Mouse (Mus musculus): ENCODE measurements around the gene Zfp560. TPM values are rescaled to one million over a fixed set of nuclear protein-coding genes. Genes with fewer than 3 reads are reported as not detected.
"Not testable (repeated sequence)": the region's sequence is repeated elsewhere in the genome, so short reads cannot be mapped to it uniquely, and the experiment has no call there.

Zfp560 gene
- 1 to 10 TPM; 9.3 to 9.6 TPM for total RNA-seq (2021)
- long read RNA-seq, partial matches to known transcripts: 0 of 6 reads
- long read RNA-seq, other reads (novel, unspliced or antisense): 3 of 6 reads

DNA sequence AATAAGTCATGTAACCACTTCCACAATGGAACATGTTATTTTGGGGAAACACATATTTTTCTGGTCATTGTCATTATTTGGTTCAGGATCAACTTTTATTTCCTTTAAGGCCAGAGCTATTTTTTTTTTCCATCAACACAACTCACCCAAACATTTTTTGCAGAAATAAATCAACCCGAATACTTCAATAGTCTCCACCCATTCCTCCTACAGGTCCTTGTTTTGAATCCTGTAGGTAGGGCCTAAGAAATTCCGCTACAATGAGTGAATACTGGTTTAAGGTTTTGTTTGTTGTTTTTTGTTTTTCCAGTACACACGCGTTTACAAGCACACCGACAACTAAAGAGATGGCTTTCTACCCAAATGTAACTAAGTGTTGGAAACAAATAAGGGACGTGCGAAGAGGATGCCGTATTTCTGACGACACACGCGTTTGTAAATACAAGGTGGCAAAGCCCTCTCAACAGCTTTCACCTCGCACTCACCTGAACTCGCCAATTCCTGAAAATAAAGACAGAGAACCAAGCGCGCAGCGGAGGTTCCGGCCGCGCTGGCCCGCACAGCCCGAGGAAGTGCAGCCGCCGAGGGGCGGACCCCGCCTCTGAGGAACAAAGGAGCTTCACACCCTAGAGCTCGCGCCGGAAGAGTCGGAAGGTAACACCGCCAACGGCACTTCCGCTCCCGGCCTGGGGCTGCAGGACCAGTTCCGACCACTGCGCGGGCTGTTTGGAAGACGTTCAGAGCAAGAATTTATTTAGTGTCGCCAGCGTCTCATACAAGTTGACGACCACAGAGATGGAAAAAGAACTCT is at the start of gene Zfp560:
Gene Zfp560, minus strand, starts transcription at position 646 of the 811 bp plus-strand sequence.
- peak; percentile 82 to 91 for DNase-seq (ENCODE audit: low spot score in 2 of 2)

DNA sequence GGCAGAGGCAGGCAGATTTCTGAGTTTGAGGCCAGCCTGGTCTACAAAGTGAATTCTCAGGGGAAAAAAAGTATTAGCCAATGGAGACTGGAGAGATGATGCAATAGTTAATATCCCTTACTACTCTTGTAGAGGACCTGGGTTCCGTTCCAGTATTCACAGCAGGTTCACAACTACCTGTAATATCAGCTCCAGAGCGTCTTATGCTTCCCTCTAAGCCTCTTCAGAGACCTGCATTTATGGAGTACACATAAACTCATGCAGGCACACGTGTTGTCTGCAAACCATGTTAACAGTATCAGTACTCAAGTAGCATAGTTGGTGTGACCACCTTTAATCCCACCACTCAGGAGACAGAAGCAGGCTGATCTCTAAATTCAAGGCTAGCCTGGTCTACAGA is 45.0 kb upstream of the Zfp560 start:
- no peak for DNase-seq (ENCODE audit: low spot score in 2 of 2)

- DNase-seq (ENCODE audit: low spot score in 2 of 2): no peak
Measured at GRCm38 (mm10) chr9:20411460-20411859, 26.5 kb upstream of the Zfp560 start.

DNA sequence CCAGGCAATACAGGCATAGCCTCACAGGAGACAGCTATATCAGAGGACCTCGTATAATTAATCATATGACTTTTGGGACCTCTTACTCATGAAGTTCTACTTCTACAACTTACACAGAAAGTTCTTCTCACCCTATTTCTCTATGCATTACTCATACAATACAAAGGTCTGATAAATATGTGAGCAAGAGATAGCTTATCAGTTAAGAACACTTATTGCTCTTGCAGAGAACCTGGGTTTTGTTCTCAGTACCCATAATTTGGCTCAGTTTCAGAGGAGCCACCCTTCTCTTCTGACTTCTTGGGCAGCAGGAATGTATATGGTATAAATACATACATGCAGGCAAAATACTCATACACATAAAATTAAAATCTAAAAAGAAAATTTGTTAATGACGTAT is 24.3 kb upstream of the Zfp560 start:
- DNase-seq (ENCODE audit: low spot score in 2 of 2): no peak

- DNase-seq (ENCODE audit: low spot score in 2 of 2): peak in 1 of 2 experiments; percentile 0
Measured at GRCm38 (mm10) chr9:20385343-20385703, 346 bp upstream of the Zfp560 start.

DNA sequence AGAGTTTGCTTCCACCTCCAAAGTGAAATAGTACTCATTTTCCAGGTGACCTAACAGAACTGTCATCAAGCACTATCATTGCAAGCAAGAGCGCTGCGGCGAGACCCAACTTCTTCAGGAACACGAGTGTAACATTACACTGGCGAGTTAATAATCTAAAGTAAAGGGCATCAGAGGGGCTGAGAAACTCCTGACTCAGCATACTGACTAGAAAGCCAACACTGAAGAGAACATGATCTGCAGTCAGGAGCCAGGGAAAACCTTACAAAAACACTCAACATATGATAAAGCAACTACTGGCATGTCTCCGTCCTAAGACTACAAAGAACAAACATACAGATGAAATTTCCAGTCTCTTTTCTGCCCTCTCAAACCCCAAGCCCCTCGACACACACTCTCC is 1.3 kb downstream of the Zfp560 start:
- no peak for DNase-seq (ENCODE audit: low spot score in 2 of 2)

DNA sequence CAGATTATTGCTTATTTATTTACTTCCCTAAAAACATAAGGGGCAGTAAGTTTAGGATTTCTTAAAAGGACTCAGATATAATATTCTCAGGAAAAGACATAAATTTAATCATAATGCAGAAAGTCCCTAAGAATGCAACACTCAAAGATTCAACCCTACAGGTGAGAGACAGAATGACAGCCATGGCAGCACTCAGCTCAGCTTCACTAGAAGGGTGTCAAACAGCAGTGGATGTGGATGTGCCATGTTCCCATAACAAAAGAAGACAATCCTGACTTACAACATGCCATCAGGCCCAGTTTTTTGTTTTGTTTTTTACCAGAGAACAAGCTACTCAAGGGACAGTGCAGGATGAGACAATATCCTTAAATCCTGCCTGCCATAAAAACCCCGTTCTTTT is 10.3 kb downstream of the Zfp560 start:
- no peak for DNase-seq (ENCODE audit: low spot score in 2 of 2)

DNA sequence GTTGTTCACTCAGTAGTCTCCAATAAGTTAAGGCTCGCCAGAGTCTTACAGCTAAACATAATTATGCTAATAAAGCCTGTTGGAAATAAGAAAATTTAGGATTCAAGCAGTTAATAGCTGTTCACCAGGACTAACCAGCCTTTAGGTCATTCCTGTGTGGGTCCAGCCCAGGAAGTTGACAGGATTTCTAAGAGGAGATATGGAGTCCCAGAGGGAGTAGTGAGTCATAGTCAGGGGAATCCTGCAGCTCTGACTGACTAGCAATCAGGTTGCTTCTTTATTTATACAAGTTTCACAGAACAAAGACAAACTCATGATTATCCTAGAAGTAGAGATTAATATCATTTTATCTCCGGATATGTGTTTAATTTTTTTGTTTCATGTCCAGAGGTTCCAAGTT is 17.7 kb downstream of the Zfp560 start:
- no peak for DNase-seq (ENCODE audit: low spot score in 2 of 2)

GRCm38 (mm10) chr9:20348501-20348900 is 36.5 kb downstream of the Zfp560 start:
- DNase-seq (ENCODE audit: low spot score in 2 of 2): no peak

DNA sequence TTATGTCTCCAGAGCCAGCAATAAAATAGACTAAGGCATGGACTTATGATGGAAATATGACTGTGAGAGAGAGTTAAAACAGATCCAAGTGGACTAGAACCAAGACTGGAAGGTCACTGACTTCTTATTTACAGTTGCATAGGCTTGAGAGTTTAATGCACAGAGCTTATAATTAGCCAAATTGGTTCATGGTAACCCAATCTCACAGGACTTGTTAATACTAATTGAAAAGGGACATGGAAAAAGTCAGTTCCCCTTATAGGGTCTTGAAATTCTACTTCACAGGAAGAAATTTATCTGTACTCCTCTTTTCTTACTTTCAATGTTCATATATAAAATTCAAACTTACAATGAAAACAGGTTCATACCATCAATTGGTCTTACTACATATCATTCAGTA is 49.0 kb downstream of the Zfp560 start, which contains the start of gene Olfr18:
Gene Olfr18, minus strand, starts transcription at position 101 of the 400 bp plus-strand sequence.
- DNase-seq (ENCODE audit: low spot score in 2 of 2): no peak

- DNase-seq (ENCODE audit: low spot score in 2 of 2): no peak
Measured at GRCm38 (mm10) chr9:20298232-20298631, 86.7 kb downstream of the Zfp560 start, which contains the start of gene Olfr873. TSS of gene Olfr873 (plus strand) at chr9:20298532.

DNA sequence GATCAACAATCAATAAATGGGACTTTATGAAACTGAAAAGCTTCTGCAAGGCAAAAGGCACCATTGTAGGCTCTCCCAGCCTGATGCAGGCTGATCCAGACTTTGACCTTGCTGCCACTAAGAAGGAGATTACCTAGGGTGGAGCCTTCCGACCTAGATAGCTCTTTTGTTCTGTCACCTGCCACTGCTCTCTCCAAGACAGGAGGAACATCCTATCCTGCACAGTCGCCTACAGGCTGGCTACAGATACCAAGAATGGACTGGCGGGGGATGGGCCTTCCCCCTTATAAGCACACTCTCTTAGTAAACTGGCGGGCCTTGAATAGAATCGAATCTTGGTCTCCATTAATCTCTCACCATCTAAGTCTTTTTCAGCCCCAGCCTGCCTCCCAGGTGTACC is 89.4 kb downstream of the Zfp560 start:
- not testable (repeated sequence) for DNase-seq (ENCODE audit: low spot score in 2 of 2)

Other genes starting within 250 kb of the Zfp560 start
- gene Olfr870, start 211.1 kb downstream of the Zfp560 start, total RNA-seq (2021): not detected
- gene Olfr871, start 173.0 kb downstream of the Zfp560 start, total RNA-seq (2021): not detected
- not detected for gene Olfr872, start 148.1 kb downstream of the Zfp560 start, total RNA-seq (2021)
- not detected for gene Olfr39, start 102.8 kb downstream of the Zfp560 start, total RNA-seq (2021)
- not detected for gene Olfr873, start 86.6 kb downstream of the Zfp560 start, total RNA-seq (2021)
- gene Olfr18, start 49.1 kb downstream of the Zfp560 start, total RNA-seq (2021): not detected
- 10 to 100 TPM; 21.2 to 26.0 TPM for gene Zfp26, start 75.0 kb upstream of the Zfp560 start, total RNA-seq (2021)
- 10 to 100 TPM; 24.6 to 27.5 TPM for gene Zfp426, start 107.6 kb upstream of the Zfp560 start, total RNA-seq (2021)
- 10 to 100 TPM; 41.6 to 45.7 TPM for gene Zfp266, start 136.2 kb upstream of the Zfp560 start, total RNA-seq (2021)
- 10 to 100 TPM; 17.1 to 18.0 TPM for gene Zfp846, start 196.1 kb upstream of the Zfp560 start, total RNA-seq (2021)

All from layer of hippocampus, adult 18-20 months (tissue).